Mouse (Mus musculus): Measurements from ENCODE around the gene Luc7l. TPM values are rescaled to one million over a fixed set of nuclear protein-coding genes. Genes with fewer than 3 reads are reported as not detected.
"Not testable (repeated sequence)": the region's sequence is repeated elsewhere in the genome, so short reads cannot be mapped to it uniquely, and the experiment has no call there.

The Luc7l gene
- polyA plus RNA-seq, 1 experiment: 13.8 TPM

DNA sequence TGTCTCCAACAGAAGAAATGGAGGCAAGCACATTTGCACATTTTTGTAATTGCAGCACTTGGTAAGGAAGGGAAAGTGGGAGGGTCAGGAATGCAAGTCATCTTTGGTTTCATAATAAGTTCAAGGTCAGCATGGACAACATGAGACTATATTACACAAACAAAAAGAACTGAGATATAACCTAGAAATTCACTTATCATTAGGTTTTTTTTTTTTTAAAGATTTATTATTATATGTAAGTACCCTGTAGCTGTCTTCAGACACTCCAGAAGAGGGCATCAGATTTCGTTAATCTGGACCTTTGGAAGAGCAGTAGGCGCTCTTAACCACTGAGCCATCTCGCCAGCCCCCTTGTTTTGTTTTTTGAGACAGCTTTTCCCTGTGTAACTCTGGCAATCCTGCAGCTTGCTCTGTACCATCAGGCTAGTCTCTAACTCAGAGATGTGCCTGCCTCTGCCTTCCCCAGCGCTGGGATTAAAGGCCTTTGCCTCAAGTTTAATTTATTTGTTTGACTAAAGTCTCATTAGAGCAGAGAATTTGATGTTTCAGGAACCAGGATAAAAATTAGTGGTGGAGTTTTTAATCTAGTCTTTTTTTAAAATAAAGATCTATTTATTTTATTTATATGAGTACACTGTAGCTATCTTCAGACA, 684 bp upstream of the Luc7l start:
- TF ChIP-seq CTCF (IDR thresholded peaks at IDR 0.05; ENCODE audit: extremely low read depth, insufficient read depth, insufficient read length, insufficient replicate concordance) (no peak), POLR2A (IDR thresholded peaks at IDR 0.05; ENCODE audit: low read depth, low read length) (no peak)
- Histone ChIP-seq H3K27me3 (ENCODE audit: control insufficient read depth, insufficient read depth, low read length) (no peaks in the 10 kb centered on the region), H3K27ac (ENCODE audit: insufficient read depth, low read length) (no peak overlapping the region), H3K4me3 (ENCODE audit: extremely low read depth, insufficient read depth, insufficient read length) (peak overlapping the region; percentile 99; the same call in 1 of the 2 replicates), H3K36me3 (ENCODE audit: control insufficient read depth, insufficient read depth, low read length) (peaks cover 4% of the 10 kb centered on the region; the same call in 1 of the 2 replicates), H3K4me1 (ENCODE audit: control insufficient read depth, insufficient read depth, insufficient read length) (no peaks in the 10 kb centered on the region)
- no peak for DNase-seq (ENCODE audit: low read depth in 1 of 2, low spot score in 2 of 2)
- 43% methylated on average over 4 of the region's 4 CpGs for WGBS

DNA sequence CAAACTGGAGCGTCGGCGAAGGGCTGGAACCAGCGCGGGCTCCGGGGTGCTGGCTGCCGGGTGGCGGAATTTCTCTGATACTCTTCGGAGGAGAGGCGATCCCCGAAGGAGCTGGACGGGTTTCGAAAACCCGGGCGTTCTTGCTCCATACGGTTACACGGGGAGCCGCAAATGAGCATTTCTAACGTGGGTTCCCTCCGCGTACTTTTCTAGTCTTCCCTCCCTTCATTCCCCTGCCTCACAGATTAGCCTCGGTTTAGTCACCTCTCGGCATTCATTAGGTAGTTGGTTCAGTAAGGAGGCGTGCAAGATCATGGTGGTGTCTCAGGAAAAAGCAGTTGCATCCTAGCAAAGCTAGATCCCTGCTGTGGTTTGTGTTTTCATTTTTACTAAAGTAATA, 703 bp downstream of the Luc7l start:
- no peak for DNase-seq (ENCODE audit: low read depth in 1 of 2, low spot score in 2 of 2)
- Histone ChIP-seq H3K27me3 (ENCODE audit: control insufficient read depth, insufficient read depth, low read length) (no peaks in the 10 kb centered on the region), H3K27ac (ENCODE audit: insufficient read depth, low read length) (peak overlapping the region; percentile 94), H3K36me3 (ENCODE audit: control insufficient read depth, insufficient read depth, low read length) (peaks cover 6% of the 10 kb centered on the region; the same call in 1 of the 2 replicates), H3K4me3 (ENCODE audit: extremely low read depth, insufficient read depth, insufficient read length) (peak overlapping the region; percentile 99), H3K4me1 (ENCODE audit: control insufficient read depth, insufficient read depth, insufficient read length) (no peaks in the 10 kb centered on the region)
- WGBS: 1% methylated on average over 24 of the region's 24 CpGs
- TF ChIP-seq CTCF (IDR thresholded peaks at IDR 0.05; ENCODE audit: extremely low read depth, insufficient read depth, insufficient read length, insufficient replicate concordance): no peak
- TF ChIP-seq POLR2A (IDR thresholded peaks at IDR 0.05; ENCODE audit: low read depth, low read length): no peak

DNA sequence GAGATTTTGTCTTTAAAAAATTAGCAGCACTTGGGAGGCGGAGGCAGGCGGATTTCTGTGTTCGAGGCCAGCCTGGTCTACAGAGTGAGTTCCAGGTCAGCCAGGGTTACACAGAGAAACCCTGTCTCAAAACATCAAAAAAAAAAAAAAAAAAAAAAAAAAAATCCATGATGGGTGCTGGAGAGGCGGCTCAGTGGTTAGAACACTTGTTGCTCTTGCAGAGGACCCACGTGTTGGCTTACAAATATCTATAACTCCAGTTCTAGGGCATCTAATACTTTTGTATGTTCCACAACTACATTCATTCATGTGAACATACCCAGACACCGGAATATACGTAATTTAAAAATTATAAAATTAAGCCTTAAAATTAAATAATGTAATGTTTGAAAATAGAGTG, 2.6 kb downstream of the Luc7l start:
- no peak overlapping the region for H3K27ac ChIP-seq (ENCODE audit: insufficient read depth, low read length)
- no peak overlapping the region for H3K4me3 ChIP-seq (ENCODE audit: extremely low read depth, insufficient read depth, insufficient read length)
- no peaks in the 10 kb centered on the region for H3K4me1 ChIP-seq (ENCODE audit: control insufficient read depth, insufficient read depth, insufficient read length)
- DNase-seq (ENCODE audit: low read depth in 1 of 2, low spot score in 2 of 2): no peak
- TF ChIP-seq CTCF (IDR thresholded peaks at IDR 0.05; ENCODE audit: extremely low read depth, insufficient read depth, insufficient read length, insufficient replicate concordance): no peak
- peaks cover 14% of the 10 kb centered on the region; the same call in 1 of the 2 replicates for H3K36me3 ChIP-seq (ENCODE audit: control insufficient read depth, insufficient read depth, low read length)
- WGBS: 97% methylated on average over 7 of the region's 7 CpGs
- H3K27me3 ChIP-seq (ENCODE audit: control insufficient read depth, insufficient read depth, low read length): no peaks in the 10 kb centered on the region

DNA sequence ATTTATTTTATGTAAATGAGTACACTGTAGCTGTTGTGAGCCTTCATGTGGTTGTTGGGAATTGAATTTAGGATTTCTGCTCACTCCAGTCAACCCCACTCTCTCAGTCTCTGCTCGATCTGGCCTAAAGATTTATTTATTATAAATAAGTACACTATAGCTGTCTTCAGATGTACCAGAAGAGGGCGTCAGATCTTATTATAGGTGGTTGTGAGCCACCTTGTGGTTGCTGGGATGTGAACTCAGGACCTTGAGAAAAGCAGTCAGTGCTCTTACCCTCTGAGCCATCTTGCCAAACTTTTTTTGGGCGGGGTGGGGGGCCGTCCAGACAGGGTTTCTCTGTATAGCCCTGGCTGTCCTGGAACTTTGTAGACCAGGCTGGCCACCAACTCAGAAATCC, 9.1 kb downstream of the Luc7l start:
- no peak overlapping the region for H3K27ac ChIP-seq (ENCODE audit: insufficient read depth, low read length)
- TF ChIP-seq CTCF (IDR thresholded peaks at IDR 0.05; ENCODE audit: extremely low read depth, insufficient read depth, insufficient read length, insufficient replicate concordance): no peak
- no peak for TF ChIP-seq POLR2A (IDR thresholded peaks at IDR 0.05; ENCODE audit: low read depth, low read length)
- peaks cover 33% of the 10 kb centered on the region for H3K36me3 ChIP-seq (ENCODE audit: control insufficient read depth, insufficient read depth, low read length)
- H3K27me3 ChIP-seq (ENCODE audit: control insufficient read depth, insufficient read depth, low read length): no peaks in the 10 kb centered on the region
- no peaks in the 10 kb centered on the region for H3K4me1 ChIP-seq (ENCODE audit: control insufficient read depth, insufficient read depth, insufficient read length)
- H3K4me3 ChIP-seq (ENCODE audit: extremely low read depth, insufficient read depth, insufficient read length): no peak overlapping the region
- WGBS: 78% methylated on average over 4 of the region's 4 CpGs
- no peak for DNase-seq (ENCODE audit: low read depth in 1 of 2, low spot score in 2 of 2)

DNA sequence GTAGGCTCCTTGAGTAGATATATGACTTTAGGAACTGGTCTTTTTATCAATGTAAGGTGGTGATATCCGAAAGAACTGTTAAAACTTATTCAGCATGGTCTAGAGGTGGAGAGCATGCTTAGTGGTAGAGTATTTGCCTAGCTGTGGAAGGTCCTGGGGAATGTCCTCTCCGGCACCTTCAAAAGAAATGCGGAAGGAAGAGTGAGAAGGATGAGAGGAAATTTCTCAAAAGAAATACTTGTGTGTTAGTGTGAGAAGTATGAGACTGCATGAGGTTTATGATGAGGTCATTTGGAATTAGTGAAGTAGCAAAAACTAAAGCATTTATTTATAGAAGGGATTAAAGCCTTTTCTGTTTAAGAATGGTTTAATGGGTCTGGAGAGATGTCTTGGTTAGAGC, 9.7 kb downstream of the Luc7l start:
- Histone ChIP-seq H3K4me1 (ENCODE audit: control insufficient read depth, insufficient read depth, insufficient read length) (no peaks in the 10 kb centered on the region), H3K27me3 (ENCODE audit: control insufficient read depth, insufficient read depth, low read length) (no peaks in the 10 kb centered on the region), H3K27ac (ENCODE audit: insufficient read depth, low read length) (no peak overlapping the region), H3K4me3 (ENCODE audit: extremely low read depth, insufficient read depth, insufficient read length) (no peak overlapping the region), H3K36me3 (ENCODE audit: control insufficient read depth, insufficient read depth, low read length) (peaks cover 39% of the 10 kb centered on the region)
- TF ChIP-seq POLR2A (IDR thresholded peaks at IDR 0.05; ENCODE audit: low read depth, low read length) (no peak), CTCF (IDR thresholded peaks at IDR 0.05; ENCODE audit: extremely low read depth, insufficient read depth, insufficient read length, insufficient replicate concordance) (no peak)
- DNase-seq (ENCODE audit: low read depth in 1 of 2, low spot score in 2 of 2): no peak
- 97% methylated on average over 3 of the region's 3 CpGs for WGBS

DNA sequence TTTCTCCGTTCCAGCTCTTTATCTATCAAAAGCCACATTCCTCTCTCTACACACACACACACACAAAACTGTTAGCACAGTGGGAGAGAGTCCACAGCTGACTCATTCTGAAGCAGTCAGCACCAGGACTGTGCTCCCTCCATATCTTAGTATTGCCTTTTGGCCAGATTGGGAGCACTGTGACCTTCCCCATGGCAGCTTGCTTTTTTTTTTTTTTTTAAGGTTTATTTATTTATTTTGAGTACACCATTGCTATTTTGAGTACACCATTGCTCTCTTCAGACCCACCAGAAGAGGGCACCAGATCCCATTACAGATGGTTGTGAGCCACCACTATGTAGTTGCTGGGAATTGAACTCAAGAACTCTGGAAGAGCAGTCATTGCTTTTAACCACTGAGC, 16.2 kb downstream of the Luc7l start:
- Histone ChIP-seq H3K4me1 (ENCODE audit: control insufficient read depth, insufficient read depth, insufficient read length) (no peaks in the 10 kb centered on the region), H3K27ac (ENCODE audit: insufficient read depth, low read length) (no peak overlapping the region), H3K27me3 (ENCODE audit: control insufficient read depth, insufficient read depth, low read length) (no peaks in the 10 kb centered on the region), H3K4me3 (ENCODE audit: extremely low read depth, insufficient read depth, insufficient read length) (no peak overlapping the region), H3K36me3 (ENCODE audit: control insufficient read depth, insufficient read depth, low read length) (peaks cover 40% of the 10 kb centered on the region)
- DNase-seq (ENCODE audit: low read depth in 1 of 2, low spot score in 2 of 2): no peak
- TF ChIP-seq CTCF (IDR thresholded peaks at IDR 0.05; ENCODE audit: extremely low read depth, insufficient read depth, insufficient read length, insufficient replicate concordance): no peak
- no peak for TF ChIP-seq POLR2A (IDR thresholded peaks at IDR 0.05; ENCODE audit: low read depth, low read length)
- WGBS: 73% methylated on average over 1 of the region's 1 CpGs

DNA sequence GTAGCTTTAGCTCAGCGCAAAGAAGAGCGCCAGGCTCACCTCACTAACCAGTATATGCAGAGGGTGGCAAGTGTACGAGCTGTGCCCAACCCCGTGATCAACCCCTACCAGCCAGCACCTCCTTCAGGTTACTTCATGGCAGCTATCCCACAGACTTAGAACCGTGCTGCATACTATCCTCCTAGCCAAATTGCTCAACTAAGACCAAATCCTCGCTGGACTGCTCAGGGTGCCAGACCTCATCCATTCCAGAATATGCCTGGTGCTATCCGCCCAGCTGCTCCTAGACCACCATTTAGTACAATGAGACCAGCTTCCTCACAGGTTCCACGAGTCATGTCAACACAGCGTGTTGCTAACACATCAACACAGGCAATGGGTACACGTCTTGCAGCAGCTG, 16.9 kb downstream of the Luc7l start:
- H3K27ac ChIP-seq (ENCODE audit: insufficient read depth, low read length): not testable (repeated sequence)
- peaks cover 35% of the 10 kb centered on the region for H3K36me3 ChIP-seq (ENCODE audit: control insufficient read depth, insufficient read depth, low read length)

More for the DNA sequence above, 16.9 kb downstream of the Luc7l start:
- not testable (repeated sequence) for H3K4me1 ChIP-seq (ENCODE audit: control insufficient read depth, insufficient read depth, insufficient read length); H3K4me3 ChIP-seq (ENCODE audit: extremely low read depth, insufficient read depth, insufficient read length); DNase-seq (ENCODE audit: low read depth in 1 of 2, low spot score in 2 of 2); H3K27me3 ChIP-seq (ENCODE audit: control insufficient read depth, insufficient read depth, low read length)
- WGBS: 96% methylated on average over 10 of the region's 10 CpGs

All from spleen, adult 2 months (tissue).